Mouse (Mus musculus): ENCODE measurements around the gene Kank4. TPM values are rescaled to one million over a fixed set of nuclear protein-coding genes. Genes with fewer than 3 reads are reported as not detected.
"Not testable (repeated sequence)": the region's sequence is repeated elsewhere in the genome, so short reads cannot be mapped to it uniquely, and the experiment has no call there.

Kank4 gene
- polyA plus RNA-seq, 1 experiment, result 0.08 TPM

DNA sequence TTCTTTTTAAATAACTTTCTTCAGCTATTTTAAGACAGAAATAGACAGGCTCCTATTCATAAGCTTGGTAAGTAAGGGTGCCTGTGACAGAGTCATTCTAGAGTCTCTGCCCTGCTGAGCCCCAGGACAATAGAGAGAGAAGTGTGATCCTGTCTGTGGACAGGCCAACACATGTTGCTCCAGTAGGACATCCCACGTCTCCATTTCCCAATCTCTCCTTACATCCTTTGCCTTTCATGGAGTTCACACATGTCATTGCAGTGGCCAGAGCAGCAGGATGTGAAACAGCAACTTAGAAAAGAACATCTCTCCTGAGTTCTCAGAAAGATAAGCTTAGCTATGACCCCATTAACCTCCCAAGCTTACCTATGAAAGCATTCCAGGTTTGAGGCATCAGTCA is 14.4 kb upstream of the Kank4 start:
- Histone ChIP-seq H3K27me3 (ENCODE audit: control insufficient read depth, insufficient read depth, low read length) (no peaks in the 10 kb centered on the region), H3K4me1 (ENCODE audit: control insufficient read depth, insufficient read depth, insufficient read length, low read length) (no peaks in the 10 kb centered on the region), H3K27ac (ENCODE audit: insufficient read depth, low read depth, low read length) (no peak overlapping the region), H3K4me3 (ENCODE audit: low read depth, low read length) (no peak overlapping the region), H3K36me3 (ENCODE audit: control insufficient read depth, insufficient read depth, low read length) (no peaks in the 10 kb centered on the region)
- WGBS, result 68% methylated on average over 1 of the region's 1 CpGs
- TF ChIP-seq POLR2A (IDR thresholded peaks at IDR 0.05; ENCODE audit: low read depth, low read length), result no peak
- no peak for TF ChIP-seq CTCF (IDR thresholded peaks at IDR 0.05; ENCODE audit: extremely low read depth, insufficient read length, insufficient replicate concordance, low read depth, low read length)

DNA sequence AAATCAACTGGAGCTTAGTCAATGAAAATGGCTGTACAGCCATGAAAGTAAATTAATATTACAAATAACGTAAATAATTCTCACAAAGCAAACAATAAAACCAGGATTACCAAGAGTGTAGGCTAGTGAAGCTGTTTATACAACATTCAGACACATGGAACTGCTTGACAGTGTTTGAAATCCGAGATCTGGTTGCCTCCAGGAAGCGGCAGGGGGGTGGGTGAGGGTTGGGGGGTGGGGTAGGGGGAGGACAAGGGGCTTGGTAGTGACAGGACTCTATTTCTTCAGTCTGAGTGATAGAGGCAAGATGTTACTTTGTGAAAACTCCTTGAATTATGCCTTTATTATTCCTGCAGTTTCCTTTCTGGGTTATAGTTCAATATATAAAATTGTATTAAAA is 9.4 kb upstream of the Kank4 start:
- H3K4me1 ChIP-seq (ENCODE audit: control insufficient read depth, insufficient read depth, insufficient read length, low read length), result no peaks in the 10 kb centered on the region
- 53% methylated on average over 3 of the region's 3 CpGs for WGBS
- no peaks in the 10 kb centered on the region for H3K36me3 ChIP-seq (ENCODE audit: control insufficient read depth, insufficient read depth, low read length)
- TF ChIP-seq CTCF (IDR thresholded peaks at IDR 0.05; ENCODE audit: extremely low read depth, insufficient read length, insufficient replicate concordance, low read depth, low read length), result no peak
- TF ChIP-seq POLR2A (IDR thresholded peaks at IDR 0.05; ENCODE audit: low read depth, low read length), result no peak
- H3K27ac ChIP-seq (ENCODE audit: insufficient read depth, low read depth, low read length), result no peak overlapping the region
- H3K27me3 ChIP-seq (ENCODE audit: control insufficient read depth, insufficient read depth, low read length), result no peaks in the 10 kb centered on the region
- no peak overlapping the region for H3K4me3 ChIP-seq (ENCODE audit: low read depth, low read length)

DNA sequence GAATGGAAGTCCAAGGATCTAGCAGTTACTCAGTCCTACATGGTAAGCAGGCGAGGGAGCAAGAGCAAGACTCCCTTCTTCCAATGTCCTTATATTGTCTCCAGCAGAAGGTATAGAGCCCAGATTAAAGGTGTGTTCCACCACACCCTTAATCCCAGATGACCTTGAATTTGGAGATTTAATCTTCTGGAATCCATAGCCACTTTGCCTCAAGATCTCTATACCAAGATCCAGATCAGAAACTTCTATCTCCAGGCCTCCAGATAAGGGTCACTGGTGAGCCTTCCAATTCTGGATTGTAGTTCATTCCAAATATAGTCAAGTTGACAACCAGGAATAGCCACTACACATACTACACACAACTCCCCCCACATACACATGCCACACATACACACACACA is 6.4 kb upstream of the Kank4 start, which contains the start of gene I0C0044D17Rik:
Gene I0C0044D17Rik (minus strand): TSS at position 101 of the 400 bp plus-strand sequence.
- not testable (repeated sequence) for H3K4me1 ChIP-seq (ENCODE audit: control insufficient read depth, insufficient read depth, insufficient read length, low read length); H3K4me3 ChIP-seq (ENCODE audit: low read depth, low read length)
- WGBS, result 89% methylated on average over 1 of the region's 1 CpGs

DNA sequence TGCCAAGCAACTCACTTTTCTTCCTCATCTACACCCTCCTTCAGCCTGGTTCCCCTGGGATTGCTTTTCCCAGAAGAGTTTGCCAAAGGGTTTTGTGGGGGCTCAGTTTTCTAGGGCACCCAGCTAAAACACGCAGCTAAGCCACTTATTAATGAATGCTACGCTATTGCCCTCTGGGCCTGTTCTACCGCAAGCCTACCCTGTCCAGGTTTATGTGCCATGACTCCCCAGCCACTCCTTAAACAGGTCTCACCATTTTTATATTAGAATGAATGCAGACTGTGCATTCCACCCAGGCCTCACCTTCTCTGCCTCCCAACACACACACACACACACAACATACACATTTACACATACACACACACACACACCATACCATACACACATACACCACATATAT is 5.7 kb upstream of the Kank4 start:
- Histone ChIP-seq H3K36me3 (ENCODE audit: control insufficient read depth, insufficient read depth, low read length) (no peaks in the 10 kb centered on the region), H3K4me3 (ENCODE audit: low read depth, low read length) (no peak overlapping the region), H3K27ac (ENCODE audit: insufficient read depth, low read depth, low read length) (no peak overlapping the region), H3K4me1 (ENCODE audit: control insufficient read depth, insufficient read depth, insufficient read length, low read length) (no peaks in the 10 kb centered on the region), H3K27me3 (ENCODE audit: control insufficient read depth, insufficient read depth, low read length) (no peaks in the 10 kb centered on the region)
- TF ChIP-seq CTCF (IDR thresholded peaks at IDR 0.05; ENCODE audit: extremely low read depth, insufficient read length, insufficient replicate concordance, low read depth, low read length) (no peak), POLR2A (IDR thresholded peaks at IDR 0.05; ENCODE audit: low read depth, low read length) (no peak)
- WGBS, result 89% methylated on average over 3 of the region's 3 CpGs

More for the DNA sequence above, 6.4 kb upstream of the Kank4 start, which contains the start of gene I0C0044D17Rik:
- not testable (repeated sequence) for H3K27me3 ChIP-seq (ENCODE audit: control insufficient read depth, insufficient read depth, low read length); H3K27ac ChIP-seq (ENCODE audit: insufficient read depth, low read depth, low read length); H3K36me3 ChIP-seq (ENCODE audit: control insufficient read depth, insufficient read depth, low read length)

DNA sequence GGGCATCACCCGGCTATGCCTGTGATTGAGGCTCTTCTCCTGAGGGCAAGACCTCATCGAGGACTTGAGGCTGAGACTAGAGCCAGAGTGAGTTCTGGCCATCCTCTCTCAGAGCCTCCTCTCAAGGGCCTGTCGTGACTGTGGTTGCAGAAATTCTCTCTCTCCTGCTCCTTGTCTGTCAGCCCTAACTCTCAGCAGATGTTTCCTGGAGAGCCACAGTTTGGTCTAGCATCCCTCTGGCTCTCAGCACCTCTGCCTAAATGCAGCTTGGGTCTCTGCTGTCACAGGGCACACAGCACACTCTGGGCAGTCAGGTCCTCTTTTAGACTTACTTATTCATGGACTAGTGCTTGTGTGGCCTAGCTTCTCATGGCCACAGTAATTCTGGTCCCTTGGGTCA is 5.1 kb upstream of the Kank4 start:
- H3K4me3 ChIP-seq (ENCODE audit: low read depth, low read length), result no peak overlapping the region
- TF ChIP-seq POLR2A (IDR thresholded peaks at IDR 0.05; ENCODE audit: low read depth, low read length), result no peak
- TF ChIP-seq CTCF (IDR thresholded peaks at IDR 0.05; ENCODE audit: extremely low read depth, insufficient read length, insufficient replicate concordance, low read depth, low read length), result no peak
- H3K27ac ChIP-seq (ENCODE audit: insufficient read depth, low read depth, low read length), result no peak overlapping the region
- WGBS, result 67% methylated on average over 3 of the region's 3 CpGs
- no peaks in the 10 kb centered on the region for H3K4me1 ChIP-seq (ENCODE audit: control insufficient read depth, insufficient read depth, insufficient read length, low read length)
- peaks cover under 1% of the 10 kb centered on the region; the same call in 1 of the 2 replicates for H3K27me3 ChIP-seq (ENCODE audit: control insufficient read depth, insufficient read depth, low read length)
- H3K36me3 ChIP-seq (ENCODE audit: control insufficient read depth, insufficient read depth, low read length), result no peaks in the 10 kb centered on the region

DNA sequence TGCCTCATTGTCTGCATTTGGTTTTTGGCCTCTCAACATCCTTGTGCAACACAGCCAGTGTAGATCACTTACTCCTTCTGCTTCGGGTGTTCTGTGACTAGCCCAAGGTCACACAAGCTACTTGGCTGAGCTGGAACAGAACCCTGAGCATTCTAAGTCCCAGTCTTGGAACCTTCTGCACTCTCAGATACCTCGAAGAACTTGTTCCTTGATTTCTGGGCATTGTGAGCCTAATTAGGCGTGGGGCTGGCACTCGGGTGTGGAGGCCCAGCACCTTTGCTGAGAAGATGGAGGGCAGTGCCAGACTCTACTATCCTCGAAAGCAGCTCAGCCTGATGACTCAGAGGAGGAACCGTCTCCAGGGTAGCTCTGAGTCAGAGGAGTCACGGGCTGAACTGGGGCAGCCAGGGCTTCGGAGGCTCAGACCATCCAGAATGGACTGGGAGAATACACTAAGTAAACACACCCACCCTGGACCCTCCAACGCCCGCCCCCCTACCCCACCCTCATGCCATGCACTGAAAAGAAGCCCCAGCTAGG is 1.9 kb upstream of the Kank4 start:
- TF ChIP-seq POLR2A (IDR thresholded peaks at IDR 0.05; ENCODE audit: low read depth, low read length) (no peak), CTCF (IDR thresholded peaks at IDR 0.05; ENCODE audit: extremely low read depth, insufficient read length, insufficient replicate concordance, low read depth, low read length) (no peak)
- Histone ChIP-seq H3K27ac (ENCODE audit: insufficient read depth, low read depth, low read length) (no peak overlapping the region), H3K4me3 (ENCODE audit: low read depth, low read length) (no peak overlapping the region), H3K4me1 (ENCODE audit: control insufficient read depth, insufficient read depth, insufficient read length, low read length) (peaks cover 4% of the 10 kb centered on the region; the same call in 1 of the 2 replicates), H3K27me3 (ENCODE audit: control insufficient read depth, insufficient read depth, low read length) (peaks cover 12% of the 10 kb centered on the region; the same call in 1 of the 2 replicates), H3K36me3 (ENCODE audit: control insufficient read depth, insufficient read depth, low read length) (no peaks in the 10 kb centered on the region)
- 53% methylated on average over 10 of the region's 10 CpGs for WGBS

DNA sequence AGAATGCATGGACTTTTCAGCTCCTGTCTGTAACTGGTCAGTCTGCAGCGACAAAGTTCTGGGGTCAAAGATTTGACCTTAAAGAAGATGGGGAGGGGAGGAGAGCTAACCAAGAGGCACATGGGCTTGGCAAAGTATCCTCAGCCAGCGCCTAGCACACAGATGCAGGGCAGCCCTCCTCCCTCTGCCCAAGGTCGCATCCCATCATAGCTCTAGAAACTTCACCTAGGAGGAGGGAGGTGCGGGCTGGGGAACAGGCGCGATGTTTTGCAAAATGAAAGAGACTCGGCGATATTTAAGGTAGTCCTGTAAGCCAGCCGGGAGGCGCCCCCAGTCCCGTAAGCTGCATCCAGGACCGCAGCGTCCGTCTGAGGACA is 542 bp downstream of the Kank4 start:
- Histone ChIP-seq H3K27me3 (ENCODE audit: control insufficient read depth, insufficient read depth, low read length) (peaks cover 12% of the 10 kb centered on the region; the same call in 1 of the 2 replicates), H3K27ac (ENCODE audit: insufficient read depth, low read depth, low read length) (no peak overlapping the region), H3K36me3 (ENCODE audit: control insufficient read depth, insufficient read depth, low read length) (no peaks in the 10 kb centered on the region), H3K4me1 (ENCODE audit: control insufficient read depth, insufficient read depth, insufficient read length, low read length) (peaks cover 4% of the 10 kb centered on the region; the same call in 1 of the 2 replicates), H3K4me3 (ENCODE audit: low read depth, low read length) (peak overlapping the region; percentile 63)
- no peak for TF ChIP-seq CTCF (IDR thresholded peaks at IDR 0.05; ENCODE audit: extremely low read depth, insufficient read length, insufficient replicate concordance, low read depth, low read length)
- no peak for TF ChIP-seq POLR2A (IDR thresholded peaks at IDR 0.05; ENCODE audit: low read depth, low read length)
- 3% methylated on average over 14 of the region's 14 CpGs for WGBS

Measured in small intestine, adult 2 months (tissue).